Mouse (Mus musculus): ENCODE results near the gene Psrc1. TPM values are rescaled to one million over a fixed set of nuclear protein-coding genes. Genes with fewer than 3 reads are reported as not detected.
A peak's percentile ranks its signal among the peaks of the same experiment; 100 is the strongest.

Psrc1 gene
- total RNA-seq, 1 experiment from 2014 or later = 29.3 TPM

DNA sequence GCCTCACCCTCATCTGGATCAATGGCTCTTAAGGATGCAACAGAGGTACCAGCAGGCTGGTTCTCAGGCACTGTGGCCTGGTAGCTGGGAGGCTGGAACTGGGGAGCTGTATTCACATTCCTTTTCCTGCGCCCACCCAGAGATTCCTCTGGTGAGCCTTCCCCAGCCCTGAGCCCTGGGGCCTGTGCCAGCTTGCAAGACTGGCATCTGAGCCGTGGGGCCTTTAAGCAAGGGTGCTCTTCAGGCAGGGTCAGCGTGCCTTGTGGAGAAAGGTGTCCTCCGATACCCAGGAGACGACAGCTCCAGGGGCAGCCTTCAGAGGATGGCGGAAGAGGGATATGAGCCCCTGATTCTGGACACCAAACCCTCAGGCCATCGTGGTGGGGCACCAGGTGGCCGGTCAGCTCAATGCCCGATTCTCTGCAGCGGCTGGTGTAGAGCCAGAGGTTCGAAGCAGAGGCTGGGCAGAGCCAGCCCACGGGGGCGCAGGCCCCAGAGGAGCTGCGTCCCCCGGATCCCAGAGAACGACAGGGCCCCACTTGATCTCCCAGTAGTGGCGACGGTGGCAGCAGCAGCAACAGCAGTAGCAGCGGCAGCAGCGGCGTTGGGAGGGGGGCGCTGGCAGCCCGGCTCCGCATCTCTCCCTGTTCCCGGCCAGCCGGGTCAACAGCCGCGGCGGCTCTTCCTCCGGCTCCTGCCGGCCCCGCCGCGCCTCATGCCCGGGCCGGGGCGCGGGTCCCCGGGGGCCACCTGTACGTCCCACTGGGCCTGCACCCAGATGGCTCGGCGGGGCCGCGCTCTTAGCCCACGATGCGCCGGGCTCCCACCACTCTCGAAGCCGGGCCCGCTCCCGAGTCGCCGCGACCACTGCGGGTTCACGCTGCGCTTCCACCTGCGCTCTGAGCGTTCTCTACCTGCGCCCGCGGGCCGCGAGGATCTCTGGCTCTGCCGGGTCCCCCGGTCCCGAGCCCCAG is 31.5 kb downstream of the Psrc1 start, which contains the start of gene Celsr2:
TSS of gene Celsr2 (minus strand) at position 696 of the 974 bp plus-strand sequence.
- peak; percentile 19; the same call in 1 of the 2 replicates for ATAC-seq (replicated peaks; ENCODE audit: low read depth, poor library complexity, severe bottlenecking)

DNA sequence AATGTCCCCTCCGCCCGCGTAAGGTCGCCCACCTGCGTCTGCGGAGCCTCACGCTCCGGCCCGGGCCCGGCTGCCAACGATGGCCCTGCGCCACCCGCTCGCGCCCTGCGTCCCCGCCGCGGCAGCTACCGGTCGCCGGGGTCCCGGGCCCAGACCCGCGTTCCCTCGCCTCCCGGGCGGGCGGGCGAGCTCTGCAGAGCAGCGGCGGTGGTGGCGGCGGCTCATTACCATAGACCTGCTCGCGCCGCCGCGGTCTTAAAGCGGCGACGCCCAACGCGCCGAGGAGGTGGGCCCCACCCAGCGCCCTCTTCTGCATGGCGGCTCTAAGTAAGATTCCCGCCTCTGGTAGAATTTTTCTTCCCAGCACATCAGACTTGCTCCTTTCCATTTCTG is 32.2 kb downstream of the Psrc1 start:
- ATAC-seq (replicated peaks; ENCODE audit: low read depth, poor library complexity, severe bottlenecking) = peak; percentile 89

DNA sequence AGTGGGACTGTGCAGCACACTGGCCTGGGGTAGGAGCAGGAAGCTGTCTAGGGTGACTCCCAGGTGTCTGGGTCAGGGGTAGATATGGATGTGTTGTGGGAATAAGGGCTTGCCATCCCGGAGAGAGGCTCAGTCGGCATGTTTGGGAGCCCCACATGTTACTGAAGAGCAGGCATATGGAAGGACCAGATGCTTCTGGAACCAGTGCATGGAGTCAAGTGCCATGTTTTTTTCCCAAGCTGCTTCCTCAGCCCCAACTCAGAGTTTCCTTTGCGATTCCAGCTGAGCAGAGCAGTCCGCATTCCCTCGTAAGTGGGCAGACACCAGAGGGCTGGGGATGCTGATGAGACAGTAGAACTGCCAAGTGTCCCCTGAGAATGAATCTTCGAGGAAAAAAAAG is 39.4 kb downstream of the Psrc1 start:
- no peak for ATAC-seq (replicated peaks; ENCODE audit: low read depth, poor library complexity, severe bottlenecking)

DNA sequence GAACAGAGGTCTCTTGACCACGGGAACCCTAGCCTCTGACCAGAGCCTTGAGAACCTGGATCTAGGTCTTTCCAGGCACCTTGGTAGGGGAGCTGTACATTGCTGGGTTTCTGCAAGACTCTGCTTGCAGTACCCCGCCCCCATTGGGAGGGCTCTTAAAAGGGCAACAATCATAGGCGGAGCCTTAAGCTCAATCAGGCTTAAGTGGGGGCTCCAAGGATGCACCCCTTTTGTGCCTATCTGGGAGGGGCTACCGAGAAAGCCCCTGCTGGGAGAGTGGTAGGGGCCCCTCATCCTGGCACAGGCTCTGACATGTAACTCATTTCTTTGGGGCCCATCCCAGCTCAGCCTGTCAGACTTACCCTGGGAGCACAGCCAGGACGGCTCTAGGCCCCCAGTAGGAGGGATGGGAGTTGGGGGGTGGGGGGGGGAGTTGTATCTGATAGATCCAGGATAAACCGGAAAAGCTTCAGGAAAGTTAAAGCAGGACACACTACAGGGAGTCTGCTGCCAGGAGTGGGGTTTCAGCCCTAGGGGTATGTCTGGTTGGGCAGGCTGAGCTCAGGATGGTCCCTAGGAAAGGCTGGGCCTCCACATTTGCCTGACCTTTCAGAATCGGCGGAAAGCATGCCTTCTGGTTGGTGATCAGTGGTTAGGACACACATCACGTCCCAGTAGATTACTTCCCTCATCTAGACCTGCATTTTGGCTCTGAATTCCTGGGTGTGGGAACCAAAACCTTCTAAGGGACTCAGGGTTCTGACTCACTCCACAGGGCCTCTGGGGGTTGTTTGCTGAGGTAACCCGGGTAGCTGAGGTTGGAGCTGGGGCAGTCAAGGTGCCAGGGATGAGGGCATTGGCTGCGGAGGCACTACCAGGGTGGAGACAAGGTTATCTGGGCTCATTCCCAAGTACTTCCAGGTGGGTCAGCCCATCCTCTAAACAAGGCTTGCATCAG is 40.5 kb downstream of the Psrc1 start:
- ATAC-seq (replicated peaks; ENCODE audit: low read depth, poor library complexity, severe bottlenecking) = peak; percentile 43

DNA sequence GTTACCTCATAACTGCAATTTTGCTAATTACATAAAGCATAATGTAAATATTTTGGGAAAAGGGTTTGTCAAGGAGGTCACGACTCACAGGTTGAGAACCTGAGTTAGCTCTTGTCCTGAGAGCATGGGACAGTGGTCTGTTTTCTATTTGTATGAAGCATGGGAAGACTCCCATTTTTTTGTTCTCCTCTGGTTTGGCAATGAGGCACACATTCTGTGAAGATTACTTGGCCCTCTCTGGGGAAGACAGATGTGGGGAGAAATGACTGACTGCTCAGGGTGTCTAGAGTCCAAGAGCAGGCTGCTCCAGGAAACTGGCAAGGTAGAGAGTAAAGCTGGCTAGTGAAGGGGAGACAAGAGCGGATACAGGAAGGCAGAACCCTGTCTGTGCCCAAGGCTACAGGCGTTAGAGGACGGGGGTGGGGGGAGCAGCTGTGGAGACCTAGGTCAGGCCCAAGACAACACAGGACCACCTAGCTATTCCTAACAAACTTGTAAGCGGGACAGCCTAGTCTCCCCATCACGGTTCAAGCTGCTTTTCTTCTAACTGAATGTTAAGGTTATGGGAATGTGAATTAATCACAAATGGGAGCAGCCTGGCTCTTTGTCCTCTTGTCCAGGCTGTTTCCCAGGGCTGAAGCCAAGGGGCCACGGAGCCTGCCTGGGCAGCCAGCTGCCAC is 41.4 kb downstream of the Psrc1 start:
- no peak for ATAC-seq (replicated peaks; ENCODE audit: low read depth, poor library complexity, severe bottlenecking)

DNA sequence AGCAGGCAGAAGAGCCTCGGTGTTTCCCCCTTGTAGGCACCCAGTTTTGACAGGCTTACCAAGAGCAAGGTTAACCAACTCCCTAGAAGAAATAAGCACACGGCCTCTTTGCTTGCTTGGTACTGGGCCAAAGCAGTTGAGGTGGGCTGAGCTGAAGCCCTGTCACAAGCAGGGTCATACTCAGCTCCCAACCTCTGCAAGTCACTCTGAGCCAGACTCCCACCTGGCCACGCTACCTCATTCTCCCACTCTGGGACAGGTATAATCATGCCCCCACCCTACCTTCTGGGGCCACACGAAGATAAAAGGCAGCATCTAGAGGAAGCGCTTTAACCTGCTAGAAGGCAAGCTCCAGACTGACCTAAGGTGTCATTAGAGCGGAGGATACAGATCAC is 42.0 kb downstream of the Psrc1 start:
- no peak for ATAC-seq (replicated peaks; ENCODE audit: low read depth, poor library complexity, severe bottlenecking)

DNA sequence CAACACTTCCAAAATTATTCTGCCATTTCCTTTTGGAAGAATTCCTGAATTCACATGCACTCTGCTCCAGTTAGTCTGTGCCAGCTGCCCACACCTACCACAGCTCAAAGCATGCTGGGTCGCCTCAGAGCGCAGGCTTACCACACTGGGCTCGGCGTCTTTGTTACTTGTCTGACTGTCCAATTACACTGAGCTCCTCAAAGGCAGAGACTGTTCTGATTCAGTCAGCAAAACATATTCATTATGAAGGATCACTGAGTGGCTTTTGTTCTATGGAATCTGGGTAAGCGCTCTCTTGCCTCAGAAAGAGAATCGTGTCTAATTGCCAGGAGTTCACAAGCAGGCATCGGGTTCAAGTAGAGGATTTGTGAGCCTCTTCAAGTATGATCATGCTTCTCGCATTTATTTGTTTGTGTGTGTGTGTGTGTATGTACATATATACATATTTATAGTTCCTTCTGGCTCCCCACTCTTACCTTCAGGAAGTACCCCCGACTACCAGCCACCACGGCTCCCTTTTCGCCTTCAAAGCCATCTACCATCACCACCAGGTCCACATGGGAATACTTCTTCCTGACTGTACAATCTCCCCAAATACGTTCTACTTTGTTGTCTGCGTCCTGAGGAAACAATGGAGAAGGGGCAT is 49.0 kb downstream of the Psrc1 start:
- ATAC-seq (replicated peaks; ENCODE audit: low read depth, poor library complexity, severe bottlenecking) = no peak

DNA sequence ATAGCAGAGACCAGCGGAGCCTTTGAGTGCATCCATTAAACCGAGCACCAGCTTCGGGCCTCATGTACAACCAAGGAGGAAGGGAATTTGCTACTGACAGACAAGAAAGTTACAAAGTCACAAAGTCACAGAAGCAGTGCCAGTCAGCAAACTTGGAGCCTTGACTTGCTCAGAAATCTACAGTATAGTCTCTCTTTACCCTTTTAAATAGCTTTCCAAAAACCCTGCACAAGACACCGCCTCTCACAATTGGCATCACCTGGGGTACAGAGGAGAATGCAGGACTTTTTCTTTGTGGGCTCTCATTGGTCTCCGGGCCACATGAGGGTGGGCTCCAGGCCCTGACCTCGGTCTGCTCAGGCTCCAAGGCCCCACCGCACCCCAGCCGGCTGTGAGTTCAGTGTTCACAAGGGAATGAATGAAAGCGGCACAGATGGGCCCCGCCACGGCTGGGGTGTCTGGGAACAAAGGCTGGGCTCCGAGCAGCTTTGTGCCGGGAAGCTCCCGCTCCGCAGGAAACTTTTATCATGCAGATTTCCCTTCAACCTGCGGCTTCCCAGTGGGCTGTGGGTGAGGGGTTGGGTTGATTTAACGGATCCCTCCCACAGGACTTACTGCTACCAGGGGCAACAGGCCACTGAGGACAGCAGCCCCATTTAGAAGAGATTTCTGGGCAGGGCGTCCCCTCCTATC is 49.7 kb downstream of the Psrc1 start:
- no peak for ATAC-seq (replicated peaks; ENCODE audit: low read depth, poor library complexity, severe bottlenecking)

DNA sequence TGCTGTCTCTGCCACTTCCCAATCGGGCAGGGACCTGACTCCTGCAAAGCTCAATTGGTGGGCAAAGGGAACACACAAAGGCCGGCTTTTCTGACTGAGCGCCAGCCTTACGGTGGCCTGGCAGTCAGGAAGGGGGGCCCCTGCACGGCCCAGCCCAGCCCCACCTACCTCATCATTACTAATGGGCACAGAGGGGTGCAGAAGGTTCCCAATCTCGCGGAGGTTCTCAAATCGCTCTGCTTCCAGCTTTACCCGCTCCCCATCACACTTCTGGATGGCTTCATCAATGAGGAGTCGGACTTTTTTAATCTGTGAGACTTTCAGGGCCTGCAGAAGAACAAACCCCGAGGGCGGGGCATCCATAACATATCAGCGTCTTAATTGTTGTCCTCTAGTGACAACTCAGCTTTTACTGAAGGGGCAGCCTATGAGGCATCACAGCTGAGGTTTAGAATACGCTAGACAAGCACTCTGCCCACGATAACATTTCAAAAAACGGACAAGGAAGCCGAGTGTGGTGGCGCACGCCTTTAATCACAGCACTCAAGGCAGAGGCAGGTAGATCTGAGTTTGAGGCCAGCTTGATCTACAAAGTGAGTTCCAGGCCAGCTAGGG is 50.3 kb downstream of the Psrc1 start:
- no peak for ATAC-seq (replicated peaks; ENCODE audit: low read depth, poor library complexity, severe bottlenecking)

DNA sequence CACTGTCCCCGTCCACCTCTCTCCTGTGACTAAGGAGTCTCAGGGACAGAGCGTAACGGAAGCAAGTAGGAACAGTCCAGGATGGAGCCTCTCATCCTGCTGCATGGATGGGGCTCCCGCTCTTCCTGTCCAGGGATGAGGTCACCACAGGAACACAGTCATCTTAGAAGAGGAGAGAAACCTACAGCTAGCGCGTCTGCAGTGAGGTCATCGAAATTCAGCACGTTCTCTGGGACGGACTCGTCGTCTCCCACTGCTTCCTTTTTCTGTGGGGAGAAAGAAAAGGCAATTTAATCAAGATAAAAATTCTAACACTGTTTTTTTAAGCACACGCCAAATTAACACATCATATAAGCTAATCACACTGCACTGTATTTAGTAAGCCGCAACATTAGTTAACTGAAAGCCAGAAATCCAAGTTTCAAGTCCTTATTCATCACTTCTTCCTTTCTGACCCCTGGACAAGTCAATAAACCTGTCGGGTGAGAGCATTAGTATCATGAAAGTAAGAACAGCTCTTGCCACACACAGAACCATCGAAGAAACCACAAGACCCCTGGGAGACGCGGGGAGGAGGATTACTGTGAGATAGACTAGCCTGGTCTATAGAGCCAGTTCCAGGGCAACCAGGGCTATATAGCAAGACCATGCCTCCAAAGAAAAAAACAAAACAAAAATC is 52.2 kb downstream of the Psrc1 start:
- ATAC-seq (replicated peaks; ENCODE audit: low read depth, poor library complexity, severe bottlenecking) = no peak

DNA sequence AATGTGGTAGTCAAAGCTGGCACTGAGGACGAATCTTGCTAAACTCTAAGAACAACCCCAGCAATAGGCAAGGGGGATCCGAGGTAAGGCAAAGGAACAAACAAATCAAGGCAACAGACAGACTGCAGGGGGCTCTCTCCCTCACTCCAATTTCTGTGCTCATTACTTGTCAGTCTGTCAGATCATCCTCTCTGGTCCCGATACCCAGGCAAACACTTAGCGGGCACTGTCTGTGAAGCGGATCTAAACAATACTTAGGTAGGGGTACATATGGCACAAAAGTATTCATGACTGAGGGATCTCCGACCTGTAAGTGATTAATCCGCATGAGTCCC is 52.7 kb downstream of the Psrc1 start:
- ATAC-seq (replicated peaks; ENCODE audit: low read depth, poor library complexity, severe bottlenecking) = no peak

Other genes starting within 250 kb of the Psrc1 start
- 120 and 122 TPM in 2 replicates for gene Gnai3, start 237.7 kb upstream of the Psrc1 start, total RNA-seq (2017)
- not detected in 2 replicates for gene Gpr61, start 229.0 kb upstream of the Psrc1 start, total RNA-seq (2017)
- 3.1 and 4.5 TPM in 2 replicates for gene Amigo1, start 197.5 kb upstream of the Psrc1 start, total RNA-seq (2017)
- gene Cyb561d1, start 182.6 kb upstream of the Psrc1 start, total RNA-seq (2017) = 3.8 and 4.1 TPM in 2 replicates
- gene Atxn7l2, start 172.9 kb upstream of the Psrc1 start, total RNA-seq (2017) = 2.9 and 5.9 TPM in 2 replicates
- gene Sypl2, start 157.2 kb upstream of the Psrc1 start, total RNA-seq (2017) = not detected in 2 replicates
- gene Psma5, start 126.9 kb upstream of the Psrc1 start, total RNA-seq (2017) = 240 and 241 TPM in 2 replicates
- 13.9 and 22.5 TPM in 2 replicates for gene Sort1, start 99.8 kb upstream of the Psrc1 start, total RNA-seq (2017)
- gene Mybphl, start 18.9 kb upstream of the Psrc1 start, total RNA-seq (2017) = not detected in 2 replicates
- gene Celsr2, start 31.7 kb downstream of the Psrc1 start, total RNA-seq (2017) = 0.24 and 2.7 TPM in 2 replicates
- gene Sars, start 61.4 kb downstream of the Psrc1 start, total RNA-seq (2017) = 291 and 329 TPM in 2 replicates
- gene 1700013F07Rik, start 150.3 kb downstream of the Psrc1 start, total RNA-seq (2017) = not detected in 2 replicates
- gene 5330417C22Rik, start 152.7 kb downstream of the Psrc1 start, total RNA-seq (2017) = 0.32 and 3.4 TPM in 2 replicates
- 29.2 and 33.6 TPM in 2 replicates for gene Tmem167b, start 178.6 kb downstream of the Psrc1 start, total RNA-seq (2017)
- gene Taf13, start 187.9 kb downstream of the Psrc1 start, total RNA-seq (2017) = 19.2 and 19.5 TPM in 2 replicates
- 5.0 and 10.3 TPM in 2 replicates for gene Wdr47, start 207.4 kb downstream of the Psrc1 start, total RNA-seq (2017)

Data from common myeloid progenitor, adult 5-6 weeks (primary cell).